8 mouse cellular contexts compared by ENCODE assay signal in genomic region chr7:67952036-67952681, GRCm38 (mm10). TPM values are rescaled to one million over a fixed set of nuclear protein-coding genes. Genes with fewer than 3 reads are reported as not detected.
DNase-seq lines count a peak whose midpoint lies in the region; ATAC-seq lines count a peak whose summit lies in the region.

No protein-coding gene starts in this region.

- peak overlapping the region; percentile 93 for H3K9ac ChIP-seq in intestine, embryonic 14.5 days (ENCODE audit: low read length)

- WGBS in intestine, embryonic 14.5 days = under 1% methylated on average over 82 of the region's 91 CpGs
- WGBS in midbrain, embryonic 10.5 days = under 1% methylated on average over 86 of the region's 91 CpGs

- peak; percentile 27 for ATAC-seq in common myeloid progenitor, adult 5-6 weeks (replicated peaks; ENCODE audit: low read depth, poor library complexity, severe bottlenecking)
- peak; percentile 33 for ATAC-seq in intestine, embryonic 14.5 days (replicated peaks; ENCODE audit: low FRiP score, low TSS enrichment, low read depth)

- H3K27me3 ChIP-seq in intestine, embryonic 14.5 days (replicated peaks; ENCODE audit: control insufficient read depth, insufficient read depth, low read length) = no peaks in the 10 kb centered on the region
- peaks cover 9% of the 10 kb centered on the region; the same call in 1 of the 2 replicates for H3K27me3 ChIP-seq in midbrain, embryonic 10.5 days (ENCODE audit: low read depth, poor library complexity, severe bottlenecking)

- intact Hi-C loops in left cerebral cortex, postnatal 36 days (cut with DNase I) = loop anchor here (10.0 kb wide), 1 partner anchor 277 kb away; no protein-coding TSS in a partner anchor

- no peaks in the 10 kb centered on the region for H3K36me3 ChIP-seq in intestine, embryonic 14.5 days (ENCODE audit: control insufficient read depth, insufficient read depth, low read length)
- no peaks in the 10 kb centered on the region for H3K36me3 ChIP-seq in midbrain, embryonic 10.5 days

- peak overlapping the region; percentile 100 for H3K27ac ChIP-seq in intestine, embryonic 14.5 days (ENCODE audit: low read depth)
- H3K27ac ChIP-seq in midbrain, embryonic 10.5 days (replicated peaks) = peak overlapping the region; percentile 100

- peak overlapping the region; percentile 97 for H3K4me2 ChIP-seq in intestine, embryonic 14.5 days (ENCODE audit: low read length)

- H3K9me3 ChIP-seq in intestine, embryonic 14.5 days (ENCODE audit: control insufficient read depth, low read length) = no peaks in the 10 kb centered on the region
- no peaks in the 10 kb centered on the region for H3K9me3 ChIP-seq in midbrain, embryonic 10.5 days (replicated peaks)

- H3K4me1 ChIP-seq in intestine, embryonic 14.5 days (replicated peaks; ENCODE audit: control insufficient read depth, insufficient read depth, low read length) = peaks cover 18% of the 10 kb centered on the region
- peaks cover 50% of the 10 kb centered on the region for H3K4me1 ChIP-seq in midbrain, embryonic 10.5 days

- DNase-seq in WW6 (ENCODE audit: low read depth, low spot score) = peak; percentile 59
- peak; percentile 79 for DNase-seq in gastrocnemius, postnatal 10 days
- peak; percentile 91 for DNase-seq in intestine, embryonic 14.5 days (ENCODE audit: low spot score)
- DNase-seq in left cerebral cortex, postnatal 36 days (ENCODE audit: low spot score in 2 of 2) = peak; percentile 86 to 87
- DNase-seq in midbrain, embryonic 10.5 days (ENCODE audit: low spot score) = peak; percentile 88
- DNase-seq in skeletal muscle tissue, adult 2 months (ENCODE audit: low read depth, low spot score) = peak; percentile 46
- peak; percentile 86 for DNase-seq in yolk sac, embryonic 10.5 days (ENCODE audit: low spot score)

- H3K4me3 ChIP-seq in intestine, embryonic 14.5 days (ENCODE audit: low read depth, low read length) = peak overlapping the region; percentile 87
- peak overlapping the region; percentile 99 for H3K4me3 ChIP-seq in midbrain, embryonic 10.5 days

RNA-seq across cellular contexts. Expression of gene Igf1r, which starts 0.5 kb away (rescaled TPM):
- total RNA-seq in common myeloid progenitor, adult 5-6 weeks (2017) = 31.7 and 35.9 TPM in 2 replicates
- total RNA-seq in gastrocnemius, postnatal 10 days (2021) = 10 to 100 TPM; 16.6 to 24.7 TPM
- 18.4 and 18.5 TPM in 2 replicates for polyA plus RNA-seq in intestine, embryonic 14.5 days (2014; fragmentation: Nextera tagmentation; extraction: Ambion mirVana)
- total RNA-seq in left cerebral cortex, postnatal 36 days (2021) = 10 to 100 TPM; 38.4 to 62.0 TPM
- polyA plus RNA-seq in midbrain, embryonic 10.5 days (2016; fragmentation: Nextera tagmentation; extraction: Ambion mirVana) = 17.0 and 21.6 TPM in 2 replicates

Comparison
In these comparisons a context has a peak if more than half of its experiments do, and no peak if none do; other contexts are left out.
1. Peak in every context shown above with its lines: DNase-seq, ATAC-seq, H3K4me3 ChIP-seq and H3K27ac ChIP-seq.